16 mouse cellular contexts compared by ENCODE assay signal in genomic region chr5:127423936-127424335, GRCm38 (mm10).
"Had no signal": no experiment of that assay in that cellular context is flagged by ENCODE, and none has a peak within 500 bp of the region (broad histone marks: within the 10 kb centered on the region; RNA-seq: fewer than 3 reads in every experiment).

No protein-coding gene starts in this region.

- H3K27ac ChIP-seq: liver, embryonic 15.5 days; macrophage; midbrain, embryonic 12.5 days; neural tube, embryonic 12.5 days; stomach, embryonic 15.5 days; stomach, postnatal 0 days had no signal

- H3K9ac ChIP-seq: liver, embryonic 15.5 days; liver, postnatal 0 days; midbrain, embryonic 12.5 days; neural tube, embryonic 12.5 days; stomach, embryonic 15.5 days had no signal

- ATAC-seq: liver, postnatal 0 days; midbrain, embryonic 16.5 days had no signal

- H3K27me3 ChIP-seq: liver, embryonic 15.5 days; megakaryocyte, embryonic 14.5 days; midbrain, embryonic 12.5 days; neural tube, embryonic 12.5 days; stomach, embryonic 15.5 days had no signal

- H3K4me1 ChIP-seq: liver, embryonic 15.5 days; megakaryocyte, embryonic 14.5 days; neural tube, embryonic 12.5 days; stomach, embryonic 15.5 days had no signal

- H3K9me3 ChIP-seq: liver, embryonic 15.5 days; midbrain, embryonic 12.5 days; neural tube, embryonic 12.5 days; stomach, embryonic 15.5 days had no signal

- DNase-seq: liver, postnatal 0 days; lung, adult 2 months; lung, postnatal 10 days; midbrain, embryonic 14.5 days; right cerebral cortex, postnatal 14 days; thymus, adult 2 months; thymus, postnatal 25 days; thymus, postnatal 4 days had no signal

- H3K4me3 ChIP-seq: liver, embryonic 15.5 days; megakaryocyte, embryonic 14.5 days; midbrain, embryonic 12.5 days; neural tube, embryonic 12.5 days; stomach, embryonic 15.5 days had no signal

- H3K4me2 ChIP-seq: liver, embryonic 15.5 days; midbrain, embryonic 12.5 days; neural tube, embryonic 12.5 days; stomach, embryonic 15.5 days had no signal

- H3K36me3 ChIP-seq: liver, embryonic 15.5 days; midbrain, embryonic 12.5 days; neural tube, embryonic 12.5 days; stomach, embryonic 15.5 days had no signal
